30 mouse cellular contexts compared by ENCODE assay signal in genomic region chr9:110979411-110979810, GRCm38 (mm10). TPM values are rescaled to one million over a fixed set of nuclear protein-coding genes. Genes with fewer than 3 reads are reported as not detected.
DNase-seq lines count a peak whose midpoint lies in the region; ATAC-seq lines count a peak whose summit lies in the region.
"Had no signal": no experiment of that assay in that cellular context is flagged by ENCODE, and none has a peak within 500 bp of the region (broad histone marks: within the 10 kb centered on the region; RNA-seq: fewer than 3 reads in every experiment).

No protein-coding gene starts in this region.

- peak; percentile 62 for DNase-seq in midbrain, embryonic 11.5 days (ENCODE audit: low spot score, missing footprints)
- DNase-seq in midbrain, embryonic 14.5 days: no peak
- DNase-seq in ES-CJ7 (ENCODE audit: low read depth, low spot score): peak; percentile 71
- DNase-seq in R1 (ENCODE audit: low read depth, low spot score): peak; percentile 90
- DNase-seq in kidney, postnatal 4 days: no peak
- no peak for DNase-seq in frontal cortex, postnatal 14 days (ENCODE audit: low spot score in 2 of 2)
- DNase-seq: adrenal gland, postnatal 10 days; adrenal gland, postnatal 36 days; cerebellum, adult 18-20 months; cerebellum, adult 9-10 months; cerebellum, postnatal 14 days; gastrocnemius, adult 2 months; gastrocnemius, postnatal 14 days; heart, adult 18-20 months; heart, postnatal 14 days; heart, postnatal 4 days had no signal

- H3K9me3 ChIP-seq in midbrain, embryonic 11.5 days (ENCODE audit: control insufficient read depth, low read length): no peaks in the 10 kb centered on the region
- H3K9me3 ChIP-seq in midbrain, embryonic 14.5 days (ENCODE audit: control insufficient read depth, low read length): no peaks in the 10 kb centered on the region
- H3K9me3 ChIP-seq: embryonic facial prominence, embryonic 12.5 days; embryonic facial prominence, embryonic 15.5 days; forebrain, embryonic 13.5 days; heart, embryonic 10.5 days; heart, embryonic 13.5 days had no signal

- H3K4me3 ChIP-seq in midbrain, embryonic 11.5 days (ENCODE audit: low read depth, low read length): no peak overlapping the region
- no peak overlapping the region for H3K4me3 ChIP-seq in midbrain, embryonic 14.5 days (replicated peaks; ENCODE audit: low read depth, low read length)
- H3K4me3 ChIP-seq: embryonic facial prominence, embryonic 12.5 days; embryonic facial prominence, embryonic 15.5 days; forebrain, embryonic 13.5 days; gastrocnemius, adult 2 months; heart, embryonic 10.5 days; heart, embryonic 13.5 days had no signal

- ATAC-seq in midbrain, embryonic 11.5 days (ENCODE audit: low FRiP score): no peak
- no peak for ATAC-seq in midbrain, embryonic 14.5 days (ENCODE audit: low FRiP score, low TSS enrichment)
- ATAC-seq: CD4-positive, CD25-positive, alpha-beta regulatory T cell, adult 4 months; forebrain, embryonic 13.5 days; forebrain, embryonic 16.5 days; hindbrain, postnatal 0 days; inflammation-experienced regulatory T-cells, adult 6 months; intestine, embryonic 16.5 days had no signal

- H3K27me3 ChIP-seq in midbrain, embryonic 11.5 days (ENCODE audit: control insufficient read depth, insufficient read depth, low read length): no peaks in the 10 kb centered on the region
- H3K27me3 ChIP-seq in midbrain, embryonic 14.5 days (ENCODE audit: control insufficient read depth, insufficient read depth, low read length): no peaks in the 10 kb centered on the region
- H3K27me3 ChIP-seq: embryonic facial prominence, embryonic 12.5 days; embryonic facial prominence, embryonic 15.5 days; forebrain, embryonic 13.5 days; heart, embryonic 13.5 days had no signal

- no peaks in the 10 kb centered on the region for H3K4me1 ChIP-seq in midbrain, embryonic 11.5 days (ENCODE audit: control insufficient read depth, insufficient read depth, low read length)
- H3K4me1 ChIP-seq in midbrain, embryonic 14.5 days (ENCODE audit: control insufficient read depth, insufficient read depth, low read length): no peaks in the 10 kb centered on the region
- H3K4me1 ChIP-seq: embryonic facial prominence, embryonic 12.5 days; embryonic facial prominence, embryonic 15.5 days; forebrain, embryonic 13.5 days; heart, embryonic 10.5 days; heart, embryonic 13.5 days had no signal

- H3K27ac ChIP-seq in midbrain, embryonic 11.5 days (ENCODE audit: low read depth, low read length): no peak overlapping the region
- no peak overlapping the region for H3K27ac ChIP-seq in midbrain, embryonic 14.5 days (replicated peaks; ENCODE audit: low read depth, low read length)
- H3K27ac ChIP-seq: embryonic facial prominence, embryonic 12.5 days; embryonic facial prominence, embryonic 15.5 days; forebrain, embryonic 13.5 days; gastrocnemius, adult 2 months; heart, embryonic 10.5 days; heart, embryonic 13.5 days; hindbrain, embryonic 14.5 days; hindbrain, postnatal 0 days had no signal

- no peak overlapping the region for H3K4me2 ChIP-seq in midbrain, embryonic 11.5 days
- no peak overlapping the region for H3K4me2 ChIP-seq in midbrain, embryonic 14.5 days (ENCODE audit: low read length)
- H3K4me2 ChIP-seq: embryonic facial prominence, embryonic 12.5 days; embryonic facial prominence, embryonic 15.5 days; forebrain, embryonic 13.5 days; heart, embryonic 13.5 days; hindbrain, embryonic 14.5 days had no signal

- 93% methylated on average over 11 of the region's 11 CpGs for WGBS in midbrain, embryonic 11.5 days
- 97% methylated on average over 11 of the region's 11 CpGs for WGBS in midbrain, embryonic 14.5 days

- no peak overlapping the region for H3K9ac ChIP-seq in midbrain, embryonic 11.5 days (ENCODE audit: low read length)
- H3K9ac ChIP-seq in midbrain, embryonic 14.5 days (replicated peaks; ENCODE audit: low read length): no peak overlapping the region
- H3K9ac ChIP-seq: embryonic facial prominence, embryonic 12.5 days; embryonic facial prominence, embryonic 15.5 days; forebrain, embryonic 13.5 days; heart, embryonic 13.5 days; hindbrain, embryonic 14.5 days had no signal

- no peaks in the 10 kb centered on the region for H3K36me3 ChIP-seq in midbrain, embryonic 11.5 days (ENCODE audit: control insufficient read depth, insufficient read depth, low read length)
- H3K36me3 ChIP-seq in midbrain, embryonic 14.5 days (ENCODE audit: control insufficient read depth, insufficient read depth, low read length): no peaks in the 10 kb centered on the region
- H3K36me3 ChIP-seq: embryonic facial prominence, embryonic 12.5 days; embryonic facial prominence, embryonic 15.5 days; heart, embryonic 10.5 days; heart, embryonic 13.5 days had no signal

RNA-seq across cellular contexts. Expression of gene Rtp3, which starts 11.0 kb away (rescaled TPM):
- polyA plus RNA-seq in midbrain, embryonic 11.5 days (2014; fragmentation: Nextera tagmentation; extraction: Ambion mirVana): 0.11 TPM in 2 replicates
- not detected in 2 replicates for polyA plus RNA-seq in midbrain, embryonic 14.5 days (2014; fragmentation: Nextera tagmentation; extraction: Ambion mirVana)
- polyA plus RNA-seq: C2C12; CD4-positive, CD25-positive, alpha-beta regulatory T cell, adult 4 months; embryonic facial prominence, embryonic 12.5 days; embryonic facial prominence, embryonic 15.5 days; forebrain, embryonic 13.5 days; forebrain, embryonic 16.5 days; hindbrain, embryonic 11.5 days; hindbrain, embryonic 14.5 days; hindbrain, postnatal 0 days; inflammation-experienced regulatory T-cells, adult 6 months had no signal

RNA-seq across cellular contexts. Expression of gene Lrrc2, which starts 28.1 kb away (rescaled TPM):
- polyA plus RNA-seq in midbrain, embryonic 11.5 days (2014; fragmentation: Nextera tagmentation; extraction: Ambion mirVana): 0.04 TPM in 1 of 2 replicates, not detected in the other
- polyA plus RNA-seq in midbrain, embryonic 14.5 days (2014; fragmentation: Nextera tagmentation; extraction: Ambion mirVana): 0.38 and 0.51 TPM in 2 replicates

RNA-seq across cellular contexts. Expression of gene Tdgf1, which starts 33.5 kb away (rescaled TPM):
- polyA plus RNA-seq in midbrain, embryonic 11.5 days (2014; fragmentation: Nextera tagmentation; extraction: Ambion mirVana): not detected in 2 replicates
- not detected in 2 replicates for polyA plus RNA-seq in midbrain, embryonic 14.5 days (2014; fragmentation: Nextera tagmentation; extraction: Ambion mirVana)
- polyA plus RNA-seq: C2C12; embryonic facial prominence, embryonic 12.5 days; forebrain, embryonic 13.5 days; forebrain, embryonic 16.5 days; heart, embryonic 13.5 days; heart, embryonic 16.5 days; hindbrain, embryonic 11.5 days; intestine, embryonic 16.5 days had no signal

RNA-seq across cellular contexts. Expression of gene Ltf, which starts 39.7 kb away (rescaled TPM):
- polyA plus RNA-seq in midbrain, embryonic 11.5 days (2014; fragmentation: Nextera tagmentation; extraction: Ambion mirVana): 0.27 and 0.44 TPM in 2 replicates
- 0.24 and 0.51 TPM in 2 replicates for polyA plus RNA-seq in midbrain, embryonic 14.5 days (2014; fragmentation: Nextera tagmentation; extraction: Ambion mirVana)
- polyA plus RNA-seq: C2C12; forebrain, embryonic 13.5 days; hindbrain, embryonic 11.5 days had no signal

Comparison
In these comparisons a context has a peak if more than half of its experiments do, and no peak if none do; other contexts are left out.
1. DNase-seq: peak in midbrain, embryonic 11.5 days (single experiment), ES-CJ7 (single experiment) and R1 (single experiment); none in midbrain, embryonic 14.5 days (single experiment), kidney, postnatal 4 days (0 of 2) and frontal cortex, postnatal 14 days (0 of 2).